Mouse (Mus musculus): ENCODE data around the gene Ctnna3.
"Not testable (repeated sequence)": the region's sequence is repeated elsewhere in the genome, so short reads cannot be mapped to it uniquely, and the experiment has no call there.

Gene Ctnna3

DNA sequence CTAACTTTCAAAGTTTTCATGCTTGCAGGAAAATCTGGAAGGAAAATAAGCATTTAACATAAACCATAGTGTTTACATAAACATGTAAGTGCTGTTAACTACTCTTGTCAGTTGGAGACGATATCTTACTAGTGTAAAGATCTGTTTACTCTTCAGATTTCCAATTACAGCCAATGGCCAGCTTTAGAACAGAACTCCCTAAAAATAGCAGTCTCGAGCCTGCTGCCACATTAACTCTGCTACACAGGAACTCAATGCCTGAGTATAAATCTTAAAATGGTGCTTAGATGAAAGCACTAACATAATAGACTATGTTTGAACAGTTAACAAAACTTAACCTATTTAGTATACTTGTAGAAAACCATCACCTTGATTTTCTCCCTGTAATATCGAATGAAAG, 793.1 kb downstream of the Ctnna3 start:
- DNase-seq (ENCODE audit: low spot score): no peak

- no peak for DNase-seq (ENCODE audit: low spot score)
Observed at GRCm38 (mm10) chr10:64224007-64224406, 794.1 kb downstream of the Ctnna3 start.

- no peak for DNase-seq (ENCODE audit: low spot score)
Observed at GRCm38 (mm10) chr10:64224424-64224823, 794.5 kb downstream of the Ctnna3 start.

- not testable (repeated sequence) for DNase-seq (ENCODE audit: low spot score)
Observed at GRCm38 (mm10) chr10:64225826-64226225, 795.9 kb downstream of the Ctnna3 start.

DNA sequence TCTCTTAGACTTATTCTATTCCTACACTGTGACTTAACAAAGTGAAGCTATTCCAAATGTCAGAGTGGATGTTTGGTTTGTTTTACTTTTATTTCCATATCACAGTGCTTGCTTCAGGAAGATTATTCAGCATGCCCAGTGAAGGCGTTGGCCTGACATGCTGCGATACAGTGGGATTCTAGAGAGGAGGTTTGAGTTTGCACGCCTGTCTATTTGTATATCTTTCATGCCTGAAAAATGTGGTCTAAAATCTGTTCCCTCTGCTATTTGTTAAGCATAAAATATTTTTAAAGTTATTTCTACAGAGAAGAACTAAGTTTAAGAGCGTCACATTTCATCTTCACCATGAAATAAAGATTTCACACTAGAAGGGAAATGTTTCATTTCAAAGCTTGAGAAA, 813.5 kb downstream of the Ctnna3 start:
- no peak for DNase-seq (ENCODE audit: low spot score)

DNA sequence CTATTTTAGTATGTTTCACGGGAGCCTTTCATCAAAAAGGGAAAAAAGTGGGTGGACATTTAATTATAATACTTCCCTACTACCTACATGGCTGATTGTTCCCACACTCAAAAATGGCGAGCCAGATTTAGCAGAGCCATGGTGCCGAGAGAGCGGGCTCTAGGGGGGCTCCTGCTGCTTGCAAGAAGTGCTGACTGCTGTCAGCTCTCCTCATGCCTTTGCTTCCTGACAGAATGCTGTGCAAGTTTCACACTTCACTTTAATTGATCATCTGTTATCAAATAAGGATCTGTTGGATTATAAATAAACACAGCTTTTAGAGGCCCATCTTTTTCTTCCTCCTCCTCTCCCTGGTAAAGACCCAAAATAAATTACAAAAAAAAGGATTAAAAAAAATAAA, 838.3 kb downstream of the Ctnna3 start:
- DNase-seq (ENCODE audit: low spot score): no peak

DNA sequence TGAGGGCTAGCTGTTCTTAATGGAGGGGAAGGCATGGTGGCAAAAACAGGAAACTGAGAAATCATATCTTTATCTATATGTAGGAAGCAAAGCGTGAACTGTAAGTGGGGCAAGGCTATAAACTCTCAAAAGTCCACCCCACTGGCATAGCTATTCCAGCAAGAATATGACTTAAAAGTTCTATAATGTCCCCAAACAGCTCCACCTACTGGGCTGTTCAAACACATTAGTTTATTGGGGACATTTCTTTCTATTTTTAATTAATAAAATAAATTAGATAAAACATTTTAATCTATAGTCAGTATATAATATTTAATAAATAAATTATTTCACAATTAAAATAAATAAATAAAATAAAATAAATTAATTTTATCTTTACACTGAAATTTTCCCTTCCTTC, 845.2 kb downstream of the Ctnna3 start:
- no peak for DNase-seq (ENCODE audit: low spot score)

DNA sequence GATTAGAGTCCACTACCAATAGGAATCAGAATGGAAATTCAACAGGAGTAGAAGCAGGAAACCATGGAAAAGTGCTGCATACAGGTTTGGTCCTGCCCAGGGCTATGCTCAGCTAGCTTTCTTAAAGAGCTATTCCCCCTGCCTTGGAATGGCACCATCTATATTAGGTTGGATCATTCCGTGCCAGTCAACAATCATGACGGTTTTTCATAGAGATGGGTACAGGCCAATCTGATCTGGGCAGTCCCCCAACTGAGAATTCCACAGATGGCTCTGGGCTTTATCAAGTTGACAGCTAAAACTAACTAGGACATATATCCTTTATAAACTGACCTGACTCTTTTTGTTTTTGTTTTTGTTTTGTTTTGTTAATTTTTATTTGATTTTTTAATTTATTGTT, 848.9 kb downstream of the Ctnna3 start:
- no peak for DNase-seq (ENCODE audit: low spot score)

- DNase-seq (ENCODE audit: low spot score): no peak
Observed at GRCm38 (mm10) chr10:64305802-64306201, 875.9 kb downstream of the Ctnna3 start.

DNA sequence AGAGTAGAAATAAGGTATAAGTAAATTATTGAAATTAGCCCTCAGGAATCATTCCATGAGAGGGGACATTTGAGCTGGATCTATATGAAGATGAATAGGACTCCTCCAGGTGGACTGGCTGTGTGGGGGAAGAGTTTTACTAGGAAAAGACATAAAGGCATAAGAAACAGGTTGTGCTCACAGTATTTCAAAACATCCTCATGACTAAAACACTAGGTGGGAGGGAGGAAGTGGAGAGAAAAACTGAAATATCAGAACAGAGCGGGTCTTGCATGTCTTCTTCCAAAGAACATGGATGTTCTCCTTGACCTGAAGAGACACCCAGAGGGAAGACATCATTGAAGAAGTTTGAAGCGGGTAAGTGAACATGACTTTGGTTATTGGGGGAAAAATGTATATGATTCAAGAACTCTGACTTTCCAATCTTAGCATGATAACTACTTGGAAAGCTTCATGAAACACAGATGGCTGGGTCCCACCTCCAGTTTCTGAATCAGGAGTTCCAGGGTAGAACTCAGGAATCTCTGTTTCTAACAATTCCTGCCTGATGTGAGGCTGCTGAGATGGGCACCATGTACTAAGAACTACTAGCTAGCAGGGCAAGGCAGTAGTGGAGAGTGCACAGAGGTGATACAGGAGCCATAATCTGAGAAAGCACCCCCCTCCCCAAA, 881.9 kb downstream of the Ctnna3 start:
- no peak for DNase-seq (ENCODE audit: low spot score)

DNA sequence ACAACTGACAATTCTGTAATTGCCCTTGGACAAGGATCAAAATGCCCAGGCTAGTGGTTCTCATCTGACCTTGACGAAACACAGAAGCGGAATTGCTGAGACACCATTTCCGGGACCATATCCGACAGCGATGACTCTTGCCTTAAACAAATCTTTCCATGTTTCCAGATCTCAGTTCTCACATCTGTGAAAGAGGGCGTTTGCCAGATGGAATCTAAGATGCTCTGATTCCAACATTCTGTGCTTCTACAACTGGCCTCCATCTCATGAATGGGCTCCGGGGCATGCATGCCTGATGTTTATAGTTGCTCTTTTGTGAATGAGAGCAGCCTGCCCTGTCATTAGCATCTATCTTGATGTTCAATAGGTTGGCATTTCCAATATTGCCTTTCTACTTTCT, 890.4 kb downstream of the Ctnna3 start:
- DNase-seq (ENCODE audit: low spot score): no peak

DNA sequence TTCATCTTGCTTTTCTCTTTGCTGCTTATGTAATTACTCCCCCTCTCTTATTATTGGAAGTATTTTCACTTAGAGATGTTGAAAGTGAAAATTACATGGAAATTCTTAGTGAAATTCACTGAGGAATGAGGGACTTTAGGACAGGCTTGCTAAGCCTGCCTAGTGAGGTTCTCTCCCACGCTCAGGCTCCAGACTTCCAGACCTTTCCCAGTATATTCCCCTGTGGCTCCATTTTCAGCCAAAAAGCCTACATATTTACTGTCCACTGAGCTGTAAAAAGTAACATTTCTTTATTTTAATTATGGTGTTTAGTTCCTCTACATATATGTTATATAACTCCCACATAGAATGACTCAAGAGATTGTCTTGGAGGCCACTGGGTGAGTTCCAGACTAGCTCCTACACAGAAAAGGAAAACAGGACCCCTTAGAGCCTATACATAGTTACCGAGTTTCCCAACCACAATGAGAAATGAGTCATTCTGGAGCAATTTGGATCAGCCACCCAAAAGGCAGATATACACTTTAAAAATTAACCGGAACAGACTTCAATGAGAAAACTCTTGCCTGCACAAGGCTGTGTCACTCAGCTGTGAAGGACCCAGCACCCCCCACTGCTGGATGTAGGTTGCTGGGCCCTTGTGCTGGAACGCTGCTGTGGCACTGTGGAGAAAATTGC, 912.9 kb downstream of the Ctnna3 start:
- DNase-seq (ENCODE audit: low spot score): no peak

DNA sequence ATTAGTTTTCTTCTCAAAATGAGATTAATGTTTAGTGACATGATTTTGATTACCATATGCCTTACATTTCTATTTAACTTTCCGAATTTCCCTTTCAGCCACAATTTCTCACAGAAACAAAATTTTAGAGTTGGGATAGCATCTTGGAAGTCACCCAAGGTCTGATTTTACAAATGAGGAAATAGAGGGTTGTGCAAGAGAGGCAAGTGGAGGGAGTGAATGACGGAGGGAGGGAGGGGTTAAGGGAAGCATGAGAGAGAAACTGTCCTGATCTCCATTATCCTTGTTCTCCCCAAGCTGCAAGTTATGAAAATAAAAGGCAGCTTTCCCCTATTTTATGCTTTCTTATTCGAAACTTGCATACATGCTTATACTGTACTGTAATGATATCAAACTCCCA, 943.4 kb downstream of the Ctnna3 start:
- no peak for DNase-seq (ENCODE audit: low spot score)

GRCm38 (mm10) chr10:64377751-64378150, 947.9 kb downstream of the Ctnna3 start:
- DNase-seq (ENCODE audit: low spot score): no peak

DNA sequence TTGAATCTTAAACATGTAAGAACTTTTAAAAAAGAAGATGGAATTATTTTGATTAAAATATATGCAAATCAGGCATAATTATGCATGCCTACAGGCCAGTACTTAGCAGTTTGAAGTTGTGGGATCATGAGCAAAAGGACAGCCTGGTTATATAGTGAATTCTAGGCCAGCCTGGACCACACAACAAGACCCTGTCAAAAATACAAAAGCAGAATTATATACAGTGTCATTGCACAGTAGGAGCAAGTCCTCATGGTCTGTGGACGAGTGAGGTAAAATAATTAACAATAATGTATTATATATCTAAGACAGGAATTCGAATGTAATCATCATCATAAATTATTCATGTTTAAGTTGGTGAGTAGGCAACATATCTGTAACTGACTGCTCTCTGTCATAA, 966.7 kb downstream of the Ctnna3 start:
- no peak for DNase-seq (ENCODE audit: low spot score)

DNA sequence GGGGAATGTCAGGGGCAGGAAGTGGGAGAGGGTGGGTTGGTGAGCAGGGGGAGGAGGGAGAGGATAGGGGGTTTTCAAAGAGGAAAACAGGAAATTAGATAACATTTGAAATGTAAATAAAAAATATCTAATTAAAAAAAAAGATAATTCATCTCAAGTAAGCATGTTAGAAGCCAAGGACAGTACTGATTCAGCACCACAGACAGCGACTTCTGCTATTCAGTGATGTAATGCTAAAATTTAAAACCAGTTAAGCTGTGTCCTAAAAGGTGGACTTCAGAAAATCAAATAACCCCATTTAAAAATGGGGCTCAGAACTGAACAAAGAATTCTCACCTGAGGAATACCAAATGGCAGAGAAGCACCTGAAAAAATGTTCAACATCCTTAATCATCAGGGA, 988.5 kb downstream of the Ctnna3 start:
- not testable (repeated sequence) for DNase-seq (ENCODE audit: low spot score)

DNA sequence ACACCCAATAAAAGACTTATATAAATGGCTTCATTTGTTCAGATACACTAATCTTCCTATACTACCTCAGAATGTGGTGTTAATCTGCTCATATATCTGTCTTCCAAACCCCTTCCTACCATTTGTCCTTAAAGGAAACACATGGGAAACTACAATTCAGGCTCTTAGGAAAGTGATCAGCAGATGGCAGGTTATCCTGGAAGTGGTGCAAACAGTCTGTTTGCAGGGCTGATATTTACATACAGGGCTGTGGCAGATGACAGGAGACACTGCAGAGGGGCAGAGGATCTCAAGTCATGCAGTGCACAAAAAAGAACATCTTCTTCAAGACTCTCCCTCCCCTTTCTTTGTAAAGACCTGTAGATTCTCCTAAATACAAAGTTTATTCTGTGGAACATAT, 1008.8 kb downstream of the Ctnna3 start:
- no peak for DNase-seq (ENCODE audit: low spot score)

- no peak for DNase-seq (ENCODE audit: low spot score)
Observed at GRCm38 (mm10) chr10:64448624-64449023, 1018.7 kb downstream of the Ctnna3 start.

DNA sequence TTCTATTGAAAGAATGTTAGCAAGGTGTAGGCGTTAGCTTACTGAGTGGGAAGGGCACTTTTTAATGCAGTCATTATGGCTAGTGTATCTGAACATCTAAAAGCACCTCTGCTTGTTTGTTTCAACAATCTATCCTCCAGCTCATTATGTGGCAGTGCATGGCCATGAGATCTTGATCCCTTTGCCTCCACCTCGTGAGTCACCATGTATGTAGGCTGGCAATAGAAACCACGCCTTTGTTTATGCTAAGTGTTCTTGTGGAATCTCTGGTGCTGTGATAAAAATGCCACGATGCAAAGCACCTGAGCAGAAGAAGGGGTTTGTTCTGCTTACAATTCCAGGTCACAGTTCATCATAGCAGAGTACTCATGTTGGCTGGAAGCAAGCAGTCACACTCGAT, 1053.4 kb downstream of the Ctnna3 start:
- DNase-seq (ENCODE audit: low spot score): no peak

DNA sequence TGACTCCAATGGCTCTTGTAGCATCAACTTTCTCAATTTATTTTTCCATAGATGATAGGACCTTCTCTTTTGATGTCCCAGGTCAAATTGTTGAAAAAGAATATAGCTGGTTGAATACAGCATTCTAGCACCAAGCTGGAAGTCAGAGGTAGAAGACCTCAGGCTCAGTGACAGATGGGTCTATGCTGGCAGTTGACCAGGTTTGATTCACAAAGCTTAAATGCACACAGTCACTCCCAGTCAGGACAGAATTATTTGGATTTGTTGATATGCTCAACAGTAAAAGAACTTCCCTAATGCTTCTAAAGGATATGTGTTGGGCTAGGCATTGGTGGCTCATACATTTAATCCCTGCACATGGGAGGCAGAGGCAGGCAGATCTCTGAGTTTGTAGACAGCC, 1059.6 kb downstream of the Ctnna3 start:
- DNase-seq (ENCODE audit: low spot score): no peak

DNA sequence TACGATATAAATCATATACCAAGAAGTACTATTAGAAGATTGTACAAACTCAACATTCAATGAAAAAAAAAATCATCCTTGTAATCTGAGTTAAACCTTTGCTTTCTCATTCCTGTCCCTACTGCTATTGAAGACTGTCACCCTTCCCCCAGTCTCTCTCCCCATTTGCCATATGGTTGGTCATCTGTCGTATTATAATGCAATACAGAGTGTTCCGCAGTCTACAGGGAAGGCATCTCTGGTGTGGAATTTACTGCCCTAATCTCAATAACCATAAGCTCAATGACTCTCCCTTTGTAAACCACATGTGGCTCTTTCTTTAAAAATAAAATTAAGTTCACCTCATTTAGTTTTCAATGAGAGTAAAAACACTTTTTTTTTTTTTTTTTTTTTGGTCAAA, 1113.7 kb downstream of the Ctnna3 start:
- DNase-seq (ENCODE audit: low spot score): no peak

GRCm38 (mm10) chr10:64544389-64544788, 1114.5 kb downstream of the Ctnna3 start:
- no peak for DNase-seq (ENCODE audit: low spot score)

- no peak for DNase-seq (ENCODE audit: low spot score)
Observed at GRCm38 (mm10) chr10:64571311-64571710, 1141.4 kb downstream of the Ctnna3 start.

DNA sequence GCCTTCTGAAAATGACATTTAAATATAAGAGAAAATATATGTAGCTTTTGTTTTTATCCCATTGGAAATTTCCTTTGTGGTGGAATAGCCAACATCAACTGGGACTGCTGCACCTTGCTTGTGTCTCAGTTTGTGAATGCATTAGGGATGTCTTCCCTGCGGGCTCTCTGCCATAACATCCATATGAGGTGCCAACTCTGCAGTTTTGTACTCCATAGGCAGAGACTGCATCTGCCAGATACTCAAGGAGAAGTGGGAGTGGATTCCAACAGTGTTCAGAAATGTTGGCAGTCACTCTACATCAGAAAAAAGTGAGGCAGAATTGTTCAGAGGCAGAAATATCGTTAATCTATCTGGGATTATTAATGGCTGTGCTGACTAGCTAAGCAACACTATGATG, 1158.2 kb downstream of the Ctnna3 start:
- no peak for DNase-seq (ENCODE audit: low spot score)
